9 mouse cellular contexts compared by ENCODE assay signal in the genomic region with DNA sequence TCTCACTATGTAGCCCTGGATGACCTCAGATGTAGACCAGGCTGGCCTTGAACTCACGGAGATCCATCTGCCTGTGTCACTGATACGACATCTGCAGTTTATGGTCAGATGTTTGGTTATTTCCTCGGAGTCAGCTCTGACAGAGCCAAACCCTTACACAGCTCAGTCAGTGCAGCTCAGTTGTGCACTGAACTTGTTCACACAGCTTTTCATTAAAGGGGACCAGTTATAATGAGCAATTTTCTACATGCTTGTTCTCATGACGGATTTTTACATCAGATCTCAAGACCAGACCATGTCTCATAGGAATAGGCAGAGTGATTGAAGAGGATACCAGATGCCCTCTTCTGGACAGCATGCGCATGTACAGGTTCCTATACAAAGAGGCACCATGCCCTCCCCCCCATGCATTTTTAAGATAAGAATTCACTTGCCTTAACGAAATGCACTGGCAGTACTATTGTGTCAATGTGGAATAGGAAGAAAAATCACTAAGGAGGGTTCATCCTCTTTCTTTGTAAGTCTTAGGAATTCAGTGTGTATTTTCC. TPM values are rescaled to one million over a fixed set of nuclear protein-coding genes. Genes with fewer than 3 reads are reported as not detected.
A peak's percentile ranks its signal among the peaks of the same experiment; 100 is the strongest.
DNase-seq lines count a peak whose midpoint lies in the region; ATAC-seq and TF ChIP-seq lines count a peak whose summit lies in the region.
"Had no signal": no experiment of that assay in that cellular context is flagged by ENCODE, and none has a peak within 500 bp of the region (broad histone marks: within the 10 kb centered on the region; RNA-seq: fewer than 3 reads in every experiment).

No protein-coding gene starts in this region.

- H3K9ac ChIP-seq in stomach, embryonic 14.5 days (replicated peaks; ENCODE audit: low read depth, low read length): no peak overlapping the region

- no peaks in the 10 kb centered on the region for H3K4me1 ChIP-seq in stomach, embryonic 14.5 days (ENCODE audit: control insufficient read depth, insufficient read depth, low read length)

- no peak overlapping the region for H3K4me3 ChIP-seq in left cerebral cortex, adult 2 months
- no peak overlapping the region for H3K4me3 ChIP-seq in stomach, embryonic 14.5 days (ENCODE audit: low read depth, low read length)

- H3K36me3 ChIP-seq in stomach, embryonic 14.5 days (ENCODE audit: control insufficient read depth, insufficient read depth, low read length): no peaks in the 10 kb centered on the region

- 0 out of 2 replicates have a peak, but pooled peaks have one; percentile 49 for ATAC-seq in stomach, embryonic 14.5 days (ENCODE audit: insufficient number of reproducible peaks, insufficient read depth, low FRiP score, low read depth)
- no peak for ATAC-seq in erythroblast, adult 5-6 weeks (replicated peaks; ENCODE audit: low FRiP score, poor library complexity, severe bottlenecking)

- 54% methylated on average over 6 of the region's 6 CpGs for WGBS in stomach, embryonic 14.5 days

- no peak overlapping the region for H3K4me2 ChIP-seq in stomach, embryonic 14.5 days (replicated peaks; ENCODE audit: low read depth, low read length)

- no peaks in the 10 kb centered on the region for H3K9me3 ChIP-seq in stomach, embryonic 14.5 days (ENCODE audit: control insufficient read depth, low read depth, low read length)

- intact Hi-C loops in left cerebral cortex, postnatal 4 days (cut with DNase I): no loop called here
- intact Hi-C loops in left cerebral cortex, adult 2 months (cut with DNase I): loop anchor here (10.0 kb wide), 1 partner anchor 1321 kb away; no protein-coding TSS in a partner anchor

- H3K27ac ChIP-seq in left cerebral cortex, adult 2 months: no peak overlapping the region
- H3K27ac ChIP-seq in stomach, embryonic 14.5 days (ENCODE audit: low read length): no peak overlapping the region

- peak; percentile 4 for DNase-seq in adrenal gland, postnatal 10 days
- no peak for DNase-seq in adrenal gland, postnatal 4 days (ENCODE audit: low spot score in 2 of 2)
- peak; percentile 6 to 18 for DNase-seq in left cerebral cortex, adult 18-20 months (ENCODE audit: low spot score in 2 of 2)
- no peak for DNase-seq in left cerebral cortex, postnatal 4 days
- DNase-seq in c-Kit-positive CD71-positive TER-119-positive erythroid progenitor cells, embryonic 14.5 days (ENCODE audit: low spot score): peak; percentile 1
- peak in 1 of 2 experiments; percentile 11 for DNase-seq in left cerebral cortex, adult 2 months (ENCODE audit: extremely low spot score in 1 of 2, low spot score in 2 of 2)

- TF ChIP-seq CTCF in left cerebral cortex, adult 2 months (IDR thresholded peaks at IDR 0.05): peak; percentile 73

- no peaks in the 10 kb centered on the region for H3K27me3 ChIP-seq in stomach, embryonic 14.5 days (ENCODE audit: control insufficient read depth, insufficient read depth, low read length)

RNA-seq across cellular contexts. Expression of a gene that starts 1.6 kb away (rescaled TPM):
- under 1 TPM in 1 of 2 experiments, not detected in 1; 0.42 TPM for total RNA-seq in adrenal gland, postnatal 10 days (2021)
- total RNA-seq in adrenal gland, postnatal 4 days (2021): not detected
- total RNA-seq in left cerebral cortex, adult 18-20 months (2021): not detected
- total RNA-seq in left cerebral cortex, postnatal 4 days (2021): not detected
- total RNA-seq in left cerebral cortex, adult 2 months (2021): not detected
- polyA plus RNA-seq in stomach, embryonic 14.5 days (2014; fragmentation: Nextera tagmentation; extraction: Ambion mirVana): 0.32 TPM in 1 of 2 replicates, not detected in the other
- not detected in 2 replicates for total RNA-seq in erythroblast, adult 5-6 weeks (2015; ENCODE audit: low replicate concordance)
- 0.26 TPM in 1 of 2 replicates, not detected in the other for total RNA-seq in erythroblast, adult 5-6 weeks (2017; ENCODE audit: low replicate concordance)
- polyA plus RNA-seq: frontal cortex, adult 2 months had no signal

RNA-seq across cellular contexts. Expression of a gene that starts 26.5 kb away (rescaled TPM):
- total RNA-seq in adrenal gland, postnatal 10 days (2021): 10 to 100 TPM in 1 of 2 experiments, 1 to 10 TPM in 1; 6.0 to 12.8 TPM
- 1 to 10 TPM in 1 of 2 experiments, under 1 TPM in 1; 0.20 to 7.7 TPM for total RNA-seq in adrenal gland, postnatal 4 days (2021)
- total RNA-seq in left cerebral cortex, adult 18-20 months (2021): not detected
- total RNA-seq in left cerebral cortex, postnatal 4 days (2021): under 1 TPM in 1 of 2 experiments, not detected in 1; 0.18 TPM
- total RNA-seq in left cerebral cortex, adult 2 months (2021): not detected
- not detected in 2 replicates for polyA plus RNA-seq in stomach, embryonic 14.5 days (2014; fragmentation: Nextera tagmentation; extraction: Ambion mirVana)
- total RNA-seq in erythroblast, adult 5-6 weeks (2015; ENCODE audit: low replicate concordance): not detected in 2 replicates
- not detected in 2 replicates for total RNA-seq in erythroblast, adult 5-6 weeks (2017; ENCODE audit: low replicate concordance)
- polyA plus RNA-seq: frontal cortex, adult 2 months had no signal

Comparison
In these comparisons a context has a peak if more than half of its experiments do, and no peak if none do; other contexts are left out.
1. DNase-seq: peak in adrenal gland, postnatal 10 days (single experiment), left cerebral cortex, adult 18-20 months (2 of 2) and c-Kit-positive CD71-positive TER-119-positive erythroid progenitor cells, embryonic 14.5 days (single experiment); none in adrenal gland, postnatal 4 days (0 of 2) and left cerebral cortex, postnatal 4 days (single experiment).